Mouse (Mus musculus) neutrophil, adult 5-6 weeks (primary cell): ENCODE measurements around the gene Gm9821. TPM values are rescaled to one million over a fixed set of nuclear protein-coding genes. Genes with fewer than 3 reads are reported as not detected.

Experiments used
- ATAC-seq: fragments of 151-379, 151-347 bp; 2 replicates; pipeline ENCODE4 v1.8.0; 2017; ENCODE audit warnings: mild to moderate bottlenecking, moderate TSS enrichment; ENCODE audit not compliant: insufficient number of reproducible peaks, poor library complexity, low FRiP score, severe bottlenecking; ENCODE audit errors: extremely low read depth
- total RNA-seq: library from RNA; stranded (forward); fragments of 200-1000 nt; gene quantifications from 2 replicates; pipeline ENCODE4 v1.2.3, GENCODE M21; 2017

The Gm9821 gene
- total RNA-seq, 1 experiment from 2014 or later = 0.35 TPM

- no peak for ATAC-seq
These were observed 6.1 kb upstream of the Gm9821 start for GRCm38 (mm10) chr2:91939303-91939935.

GRCm38 (mm10) chr2:91942356-91942755 lies 3.1 kb upstream of the Gm9821 start:
- no peak for ATAC-seq

GRCm38 (mm10) chr2:91944170-91944950 lies 1.1 kb upstream of the Gm9821 start:
- peak; percentile 59 for ATAC-seq

GRCm38 (mm10) chr2:91946836-91947235 lies 1.3 kb downstream of the Gm9821 start:
- no peak for ATAC-seq

- ATAC-seq = peak; percentile 68
These were observed 2.1 kb downstream of the Gm9821 start for GRCm38 (mm10) chr2:91947397-91948150.

- ATAC-seq = no peak
These were observed 2.6 kb downstream of the Gm9821 start for GRCm38 (mm10) chr2:91948151-91948509.

- ATAC-seq = no peak
These were observed 3.3 kb downstream of the Gm9821 start for GRCm38 (mm10) chr2:91948792-91949241.

- ATAC-seq = no peak
These were observed 4.1 kb downstream of the Gm9821 start for GRCm38 (mm10) chr2:91949411-91950274.

GRCm38 (mm10) chr2:91950275-91951085 lies 5.0 kb downstream of the Gm9821 start:
- ATAC-seq = peak; percentile 57; the same call in 1 of the 2 replicates

- ATAC-seq = no peak
These were observed 8.3 kb downstream of the Gm9821 start for GRCm38 (mm10) chr2:91953825-91954224.

GRCm38 (mm10) chr2:91955121-91955591 lies 9.7 kb downstream of the Gm9821 start:
- ATAC-seq = no peak

- ATAC-seq = no peak
These were observed 10.4 kb downstream of the Gm9821 start for GRCm38 (mm10) chr2:91955875-91956274.

- no peak for ATAC-seq
These were observed 11.6 kb downstream of the Gm9821 start for GRCm38 (mm10) chr2:91957096-91957495.

GRCm38 (mm10) chr2:91958049-91958448 lies 12.5 kb downstream of the Gm9821 start:
- no peak for ATAC-seq

- 0 out of 2 replicates have a peak, but pooled peaks have one; percentile 27 for ATAC-seq
These were observed 13.4 kb downstream of the Gm9821 start for GRCm38 (mm10) chr2:91958701-91959457.

- no peak for ATAC-seq
These were observed 14.3 kb downstream of the Gm9821 start for GRCm38 (mm10) chr2:91959544-91960410.
